Mouse (Mus musculus) embryonic facial prominence, embryonic 11.5 days (tissue): ENCODE data around the gene Cmpk1. TPM values are rescaled to one million over a fixed set of nuclear protein-coding genes. Genes with fewer than 3 reads are reported as not detected.
A peak's percentile ranks its signal among the peaks of the same experiment; 100 is the strongest.

ENCODE experiments used
- ATAC-seq: fragments of 200-750 bp; cut with Nextera tagmentation; replicated peaks from 2 replicates; pipeline ENCODE4 v1.8.0; 2017; ENCODE audit warnings: low read depth; ENCODE audit not compliant: insufficient number of reproducible peaks, low FRiP score, low TSS enrichment
- DNase-seq: peaks from one replicate; pipeline ENCODE4 v3.0.0-alpha.2; 2015; ENCODE audit warnings: low spot score
- H3K27ac ChIP-seq: fragments of 300-500 bp; sonication (generic); replicated peaks from 2 replicates; pipeline ENCODE4 v1.5.1; 2014; ENCODE audit warnings: mild to moderate bottlenecking, low read depth, low read length, control low read depth
- H3K27me3 ChIP-seq: fragments of 300-500 bp; sonication (generic); 2 replicates; pipeline ENCODE4 v1.6.1; 2014; ENCODE audit warnings: mild to moderate bottlenecking, low read length, moderate library complexity, mixed read lengths; ENCODE audit not compliant: control insufficient read depth, insufficient read depth
- H3K36me3 ChIP-seq: fragments of 300-500 bp; sonication (generic); replicated peaks from 2 replicates; pipeline ENCODE4 v1.6.1; 2014; ENCODE audit warnings: low read depth, mild to moderate bottlenecking, low read length, moderate library complexity, mixed read lengths; ENCODE audit not compliant: control insufficient read depth, insufficient read depth
- H3K4me1 ChIP-seq: fragments of 300-500 bp; sonication (generic); 2 replicates; pipeline ENCODE4 v1.6.1; 2014; ENCODE audit warnings: low read length, mixed read lengths; ENCODE audit not compliant: control insufficient read depth, insufficient read depth
- H3K4me2 ChIP-seq: fragments of 300-500 bp; sonication (generic); 2 replicates; pipeline ENCODE4 v1.6.1; 2014; ENCODE audit warnings: low read depth, mild to moderate bottlenecking, control low read depth, low read length, moderate library complexity
- H3K4me3 ChIP-seq: fragments of 300-500 bp; sonication (generic); 2 replicates; pipeline ENCODE4 v1.5.1; 2014; ENCODE audit warnings: low read depth, low read length, control low read depth
- H3K9ac ChIP-seq: fragments of 300-500 bp; sonication (generic); replicated peaks from 2 replicates; pipeline ENCODE4 v1.6.1; 2014; ENCODE audit warnings: mild to moderate bottlenecking, control low read depth, low read length
- H3K9me3 ChIP-seq: fragments of 300-500 bp; sonication (generic); replicated peaks from 2 replicates; pipeline ENCODE4 v1.6.1; 2016; ENCODE audit warnings: mild to moderate bottlenecking, low read length, inconsistent platforms, mixed read lengths; ENCODE audit not compliant: control insufficient read depth
- WGBS: fragments of 180-500 bp; shearing (Covaris S2); extraction: QIAGEN DNeasy Blood & Tissue Kit; methylation state at CpG from one replicate; pipeline ENCODE4 v1.1.7; 2014; 5-methylcytosine and 5-hydroxymethylcytosine counted together
- polyA plus RNA-seq: library from polyadenylated mRNA; unstranded; fragments of >200 nt; fragmentation: Nextera tagmentation; extraction: Ambion mirVana; gene quantifications from 2 replicates; pipeline ENCODE4 v1.2.1, GENCODE M21; 2014

The Cmpk1 gene
- polyA plus RNA-seq, 1 experiment from 2014 or later = 132 TPM

- no peaks in the 10 kb centered on the region for H3K9me3 ChIP-seq
- WGBS = 24% methylated on average over 8 of the region's 8 CpGs
- no peaks in the 10 kb centered on the region; the same call in 1 of the 2 replicates for H3K4me1 ChIP-seq
- no peak overlapping the region for H3K9ac ChIP-seq
- peak; percentile 55 for DNase-seq
- ATAC-seq = no peak
- no peaks in the 10 kb centered on the region for H3K36me3 ChIP-seq
- H3K4me3 ChIP-seq = no peak overlapping the region
- H3K4me2 ChIP-seq = no peak overlapping the region
- H3K27ac ChIP-seq = no peak overlapping the region
- peaks cover 4% of the 10 kb centered on the region for H3K27me3 ChIP-seq
Measured at GRCm38 (mm10) chr4:114942583-114942982, 44.5 kb downstream of the Cmpk1 start.

- DNase-seq (no peak), ATAC-seq (no peak)
- no peak overlapping the region for H3K4me3 ChIP-seq
- no peaks in the 10 kb centered on the region; the same call in 1 of the 2 replicates for H3K4me1 ChIP-seq
- H3K4me2 ChIP-seq = no peak overlapping the region
- peaks cover 4% of the 10 kb centered on the region for H3K27me3 ChIP-seq
- H3K9ac ChIP-seq = no peak overlapping the region
- no peak overlapping the region for H3K27ac ChIP-seq
- H3K9me3 ChIP-seq = no peaks in the 10 kb centered on the region
- H3K36me3 ChIP-seq = no peaks in the 10 kb centered on the region
- 42% methylated on average over 4 of the region's 4 CpGs for WGBS
Measured at GRCm38 (mm10) chr4:114942112-114942511, 44.9 kb downstream of the Cmpk1 start.

- Histone ChIP-seq H3K27me3 (peaks cover 4% of the 10 kb centered on the region), H3K4me2 (no peak overlapping the region), H3K9me3 (no peaks in the 10 kb centered on the region), H3K36me3 (no peaks in the 10 kb centered on the region), H3K4me1 (no peaks in the 10 kb centered on the region; the same call in 1 of the 2 replicates), H3K27ac (no peak overlapping the region), H3K4me3 (no peak overlapping the region), H3K9ac (no peak overlapping the region)
- ATAC-seq = no peak
- DNase-seq = no peak
- WGBS = 82% methylated on average over 4 of the region's 4 CpGs
Measured at GRCm38 (mm10) chr4:114941311-114941710, 45.7 kb downstream of the Cmpk1 start.

GRCm38 (mm10) chr4:114938248-114938647, 48.8 kb downstream of the Cmpk1 start:
- no peaks in the 10 kb centered on the region for H3K9me3 ChIP-seq
- no peaks in the 10 kb centered on the region; the same call in 1 of the 2 replicates for H3K4me1 ChIP-seq
- DNase-seq (no peak), ATAC-seq (no peak)
- no peaks in the 10 kb centered on the region; the same call in 1 of the 2 replicates for H3K27me3 ChIP-seq
- WGBS = 22% methylated on average over 3 of the region's 3 CpGs
- no peak overlapping the region for H3K27ac ChIP-seq
- H3K9ac ChIP-seq = no peak overlapping the region
- no peak overlapping the region for H3K4me2 ChIP-seq
- no peaks in the 10 kb centered on the region for H3K36me3 ChIP-seq
- no peak overlapping the region for H3K4me3 ChIP-seq

- Histone ChIP-seq H3K4me2 (no peak overlapping the region), H3K4me3 (no peak overlapping the region), H3K27ac (no peak overlapping the region), H3K27me3 (no peaks in the 10 kb centered on the region; the same call in 1 of the 2 replicates), H3K9me3 (no peaks in the 10 kb centered on the region), H3K9ac (no peak overlapping the region), H3K4me1 (no peaks in the 10 kb centered on the region; the same call in 1 of the 2 replicates), H3K36me3 (no peaks in the 10 kb centered on the region)
- DNase-seq = no peak
- ATAC-seq = 0 out of 2 replicates have a peak, but pooled peaks have one; percentile 24
- 44% methylated on average over 4 of the region's 4 CpGs for WGBS
Measured at GRCm38 (mm10) chr4:114937459-114938047, 49.5 kb downstream of the Cmpk1 start.

GRCm38 (mm10) chr4:114934188-114934587, 52.9 kb downstream of the Cmpk1 start:
- DNase-seq = no peak

GRCm38 (mm10) chr4:114932747-114933146, 54.3 kb downstream of the Cmpk1 start:
- Histone ChIP-seq H3K27ac (no peak overlapping the region), H3K36me3 (no peaks in the 10 kb centered on the region), H3K27me3 (peaks cover 9% of the 10 kb centered on the region), H3K4me3 (no peak overlapping the region), H3K4me2 (no peak overlapping the region), H3K9ac (no peak overlapping the region), H3K4me1 (no peaks in the 10 kb centered on the region), H3K9me3 (no peaks in the 10 kb centered on the region)
- ATAC-seq = 0 out of 2 replicates have a peak, but pooled peaks have one; percentile 42
- no peak for DNase-seq
- 67% methylated on average over 4 of the region's 4 CpGs for WGBS

More at GRCm38 (mm10) chr4:114934188-114934587, 52.9 kb downstream of the Cmpk1 start:
- Histone ChIP-seq H3K27ac (no peak overlapping the region), H3K4me3 (no peak overlapping the region), H3K4me2 (no peak overlapping the region), H3K27me3 (peaks cover 1% of the 10 kb centered on the region), H3K4me1 (no peaks in the 10 kb centered on the region), H3K9me3 (no peaks in the 10 kb centered on the region), H3K36me3 (no peaks in the 10 kb centered on the region), H3K9ac (no peak overlapping the region)
- WGBS = 82% methylated on average over 6 of the region's 6 CpGs
- no peak for ATAC-seq

- no peaks in the 10 kb centered on the region for H3K9me3 ChIP-seq
- H3K27me3 ChIP-seq = peaks cover 39% of the 10 kb centered on the region
- H3K4me3 ChIP-seq = no peak overlapping the region
- DNase-seq (no peak), ATAC-seq (no peak)
- H3K27ac ChIP-seq = no peak overlapping the region
- H3K4me2 ChIP-seq = no peak overlapping the region
- H3K9ac ChIP-seq = no peak overlapping the region
- no peaks in the 10 kb centered on the region; the same call in none of the 2 replicates for H3K4me1 ChIP-seq
- no peaks in the 10 kb centered on the region for H3K36me3 ChIP-seq
- WGBS = 13% methylated on average over 15 of the region's 15 CpGs
Measured at GRCm38 (mm10) chr4:114929155-114929554, 57.9 kb downstream of the Cmpk1 start.
